Mouse (Mus musculus) ES-E14 (cell line): ENCODE data around the gene Dapk2.

Experiments
- CHD2 ChIP-seq: IDR thresholded peaks from 2 replicates; pipeline ENCODE4 v1.6.1; 2014; ENCODE audit warnings: mild to moderate bottlenecking, low read depth, low read length, inconsistent platforms
- HCFC1 ChIP-seq: IDR thresholded peaks from 2 replicates; pipeline ENCODE4 v1.6.1; 2012; ENCODE audit warnings: low read length, inconsistent platforms, borderline replicate concordance; ENCODE audit not compliant: insufficient read depth
- MAFK ChIP-seq: IDR thresholded peaks from 2 replicates; pipeline ENCODE4 v1.6.1; 2014; ENCODE audit warnings: mild to moderate bottlenecking, low read depth, low read length, inconsistent platforms; ENCODE audit not compliant: insufficient read depth
- ZNF384 ChIP-seq: IDR thresholded peaks from 2 replicates; pipeline ENCODE4 v1.6.1; 2012; ENCODE audit warnings: low read depth, low read length, inconsistent platforms

GRCm38 (mm10) chr9:66110126-66110525 lies 47.9 kb upstream of the Dapk2 start:
- no peak for TF ChIP-seq ZNF384
- TF ChIP-seq MAFK, result no peak
- TF ChIP-seq CHD2, result no peak
- TF ChIP-seq HCFC1, result no peak
